Mouse (Mus musculus): ENCODE data around the gene Tspoap1. TPM values are rescaled to one million over a fixed set of nuclear protein-coding genes. Genes with fewer than 3 reads are reported as not detected.
A peak's percentile ranks its signal among the peaks of the same experiment; 100 is the strongest.

Tspoap1 gene
- polyA plus RNA-seq, 1 experiment from 2014 or later: 2.5 TPM

DNA sequence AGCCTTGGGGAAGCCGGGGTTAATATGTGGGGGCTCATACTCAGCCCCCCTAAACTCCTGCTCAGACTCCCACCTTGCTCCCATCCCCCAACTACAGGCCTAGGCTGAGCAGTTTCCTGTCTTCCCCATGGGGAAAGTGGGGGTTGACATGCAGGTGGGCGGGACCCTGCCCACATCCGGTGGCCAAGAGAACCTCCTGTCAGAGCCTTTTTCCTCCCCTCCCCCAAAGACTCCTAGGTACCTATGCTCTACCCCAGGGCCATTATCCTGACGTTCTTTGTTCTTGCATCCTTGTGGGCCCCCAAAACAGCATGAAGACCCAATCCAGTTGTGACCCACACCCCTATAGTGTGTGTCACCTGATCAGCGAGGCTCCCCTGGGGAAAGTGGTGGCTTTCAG lies 5.7 kb upstream of the Tspoap1 start:
- Histone ChIP-seq H3K4me2 (ENCODE audit: low read length) (no peak overlapping the region), H3K4me1 (replicated peaks; ENCODE audit: control insufficient read depth, insufficient read depth, low read length) (0 out of 2 replicates have a peak, but pooled peaks cover under 1% of the 10 kb centered on the region), H3K9ac (ENCODE audit: low read length) (no peak overlapping the region), H3K9me3 (ENCODE audit: control insufficient read depth, low read length) (no peaks in the 10 kb centered on the region), H3K27ac (ENCODE audit: low read depth) (no peak overlapping the region), H3K27me3 (replicated peaks; ENCODE audit: control insufficient read depth, insufficient read depth, low read length) (peaks cover 5% of the 10 kb centered on the region), H3K36me3 (ENCODE audit: control insufficient read depth, insufficient read depth, low read length) (no peaks in the 10 kb centered on the region), H3K4me3 (ENCODE audit: low read depth, low read length) (no peak overlapping the region)
- DNase-seq (ENCODE audit: low spot score) (no peak), ATAC-seq (replicated peaks; ENCODE audit: low FRiP score, low TSS enrichment, low read depth) (no peak)
- 72% methylated on average over 5 of the region's 5 CpGs for WGBS

DNA sequence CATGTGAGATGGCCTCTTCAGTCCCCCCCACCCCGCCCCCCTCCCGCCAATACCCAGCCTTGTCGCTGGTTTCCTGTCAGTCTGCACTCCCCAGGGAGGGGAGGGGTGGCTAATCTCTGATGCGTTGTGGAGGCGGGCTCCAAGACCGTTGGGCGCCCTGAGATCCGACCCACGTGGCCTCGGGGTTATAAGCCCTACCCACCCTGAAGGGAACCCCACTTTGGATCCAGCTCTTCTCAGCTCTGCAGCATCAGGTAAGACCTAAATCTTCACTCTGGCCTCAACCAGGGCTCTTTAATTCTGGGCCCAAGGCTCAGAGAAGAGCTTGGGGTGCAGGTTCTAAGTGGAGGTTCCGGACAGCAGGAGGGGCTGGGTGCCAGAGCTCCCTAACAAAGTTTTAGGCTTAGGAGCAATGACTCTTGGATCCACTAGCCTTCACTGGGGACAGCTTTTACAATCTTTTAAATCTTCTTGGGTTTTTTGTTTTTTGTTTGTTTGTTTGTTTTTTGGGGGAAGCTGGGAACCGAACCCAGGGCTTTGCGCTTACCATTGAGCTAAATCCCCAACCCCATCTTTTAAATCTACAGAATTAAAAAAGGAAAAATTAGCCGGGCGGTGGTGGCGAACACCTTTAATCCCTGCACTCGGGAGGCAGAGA lies 4.9 kb upstream of the Tspoap1 start:
- H3K27ac ChIP-seq (ENCODE audit: low read depth): no peak overlapping the region

DNA sequence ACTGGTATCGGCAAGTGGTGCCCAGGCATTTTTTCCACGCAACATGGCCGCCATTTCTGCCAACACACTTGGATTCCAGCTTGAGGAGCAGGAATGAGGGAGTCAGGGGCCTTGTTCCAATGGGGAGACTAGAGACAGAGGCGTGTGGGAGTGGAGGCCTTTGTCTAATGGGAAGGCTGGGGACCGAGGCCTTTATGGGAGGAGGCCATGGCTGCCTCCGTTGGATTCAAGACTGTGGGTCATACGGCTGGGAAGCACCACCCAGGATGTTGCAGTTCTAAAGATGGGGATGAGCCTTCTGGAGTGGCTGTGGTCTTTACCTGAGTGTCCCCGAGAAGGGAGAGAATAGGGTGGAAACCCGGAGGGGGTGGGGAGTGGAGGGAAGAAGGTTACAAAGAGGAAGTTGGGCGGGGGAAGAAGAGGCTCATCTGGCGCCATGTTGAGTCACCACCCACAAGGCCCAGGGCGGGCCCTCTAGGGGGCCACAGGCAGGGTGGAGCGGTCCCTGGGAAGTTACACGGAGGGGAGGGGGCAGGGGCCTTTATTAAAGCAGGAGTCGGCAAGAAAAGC lies 4.0 kb upstream of the Tspoap1 start:
- DNase-seq (ENCODE audit: low spot score) (no peak), ATAC-seq (replicated peaks; ENCODE audit: low FRiP score, low TSS enrichment, low read depth) (no peak; the same call in 1 of the 2 replicates)

More for the DNA sequence above, 4.9 kb upstream of the Tspoap1 start:
- Histone ChIP-seq H3K36me3 (ENCODE audit: control insufficient read depth, insufficient read depth, low read length) (no peaks in the 10 kb centered on the region), H3K9me3 (ENCODE audit: control insufficient read depth, low read length) (no peaks in the 10 kb centered on the region), H3K9ac (ENCODE audit: low read length) (no peak overlapping the region), H3K4me2 (ENCODE audit: low read length) (no peak overlapping the region), H3K4me1 (replicated peaks; ENCODE audit: control insufficient read depth, insufficient read depth, low read length) (no peaks in the 10 kb centered on the region), H3K27me3 (replicated peaks; ENCODE audit: control insufficient read depth, insufficient read depth, low read length) (peaks cover 14% of the 10 kb centered on the region), H3K4me3 (ENCODE audit: low read depth, low read length) (no peak overlapping the region)
- DNase-seq (ENCODE audit: low spot score): no peak
- ATAC-seq (replicated peaks; ENCODE audit: low FRiP score, low TSS enrichment, low read depth): no peak
- 82% methylated on average over 17 of the region's 17 CpGs for WGBS

DNA sequence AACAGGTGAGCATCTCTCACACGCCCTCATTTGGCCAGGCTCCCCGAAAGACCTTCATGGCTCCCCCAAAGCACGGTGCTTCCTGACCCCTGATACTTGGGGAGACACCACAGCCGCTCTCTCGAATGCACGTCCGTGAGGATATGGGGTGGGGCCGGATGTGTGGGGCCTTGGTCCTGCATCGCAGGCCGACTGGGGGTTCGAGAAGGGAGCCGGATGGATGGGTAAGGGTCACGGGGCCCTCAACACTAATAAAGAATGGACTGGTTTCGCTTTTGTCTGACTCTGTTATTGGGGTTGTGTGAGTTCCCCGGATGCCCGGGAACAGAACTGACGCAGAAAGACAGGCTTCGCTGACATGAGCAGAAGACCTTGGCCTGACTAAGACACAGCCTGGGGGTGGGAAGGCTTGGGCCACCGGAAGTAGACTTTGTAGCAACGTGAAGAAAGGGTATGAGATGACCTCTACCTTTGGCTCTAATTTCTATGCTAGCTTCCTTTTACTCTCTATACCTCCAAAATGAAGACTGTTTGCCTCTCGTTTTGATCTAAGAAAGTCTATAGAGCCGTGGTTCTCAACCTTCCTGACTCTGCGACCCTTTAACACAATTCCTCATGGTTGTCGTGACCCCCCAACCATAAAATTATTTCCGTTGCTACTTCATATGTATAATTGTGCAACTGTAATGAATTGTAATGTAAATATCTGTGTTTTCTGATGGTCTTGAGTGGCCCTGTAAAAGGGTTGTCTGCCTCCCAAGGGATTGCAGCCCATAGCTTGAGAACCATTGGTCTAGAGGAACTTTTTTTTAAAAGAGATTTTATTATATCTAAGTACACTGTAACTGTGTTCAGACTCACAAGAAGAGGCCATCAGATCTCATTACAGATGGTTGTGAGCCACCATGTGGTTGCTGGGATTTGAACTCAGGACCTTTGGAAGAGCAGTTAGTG lies 3.1 kb upstream of the Tspoap1 start:
- H3K4me2 ChIP-seq (ENCODE audit: low read length): no peak overlapping the region
- H3K36me3 ChIP-seq (ENCODE audit: control insufficient read depth, insufficient read depth, low read length): no peaks in the 10 kb centered on the region
- ATAC-seq (replicated peaks; ENCODE audit: low FRiP score, low TSS enrichment, low read depth) (no peak), DNase-seq (ENCODE audit: low spot score) (no peak)
- no peak overlapping the region for H3K27ac ChIP-seq (ENCODE audit: low read depth)
- H3K27me3 ChIP-seq (replicated peaks; ENCODE audit: control insufficient read depth, insufficient read depth, low read length): peaks cover 32% of the 10 kb centered on the region
- 0 out of 2 replicates have a peak overlapping the region, but pooled peaks have one; percentile 4 for H3K4me3 ChIP-seq (ENCODE audit: low read depth, low read length)
- no peaks in the 10 kb centered on the region for H3K4me1 ChIP-seq (replicated peaks; ENCODE audit: control insufficient read depth, insufficient read depth, low read length)
- H3K9me3 ChIP-seq (ENCODE audit: control insufficient read depth, low read length): no peaks in the 10 kb centered on the region
- 87% methylated on average over 25 of the region's 25 CpGs for WGBS
- H3K9ac ChIP-seq (ENCODE audit: low read length): no peak overlapping the region

More for the DNA sequence above, 4.0 kb upstream of the Tspoap1 start:
- no peaks in the 10 kb centered on the region for H3K36me3 ChIP-seq (ENCODE audit: control insufficient read depth, insufficient read depth, low read length)
- H3K4me3 ChIP-seq (ENCODE audit: low read depth, low read length): no peak overlapping the region
- H3K4me1 ChIP-seq (replicated peaks; ENCODE audit: control insufficient read depth, insufficient read depth, low read length): no peaks in the 10 kb centered on the region
- no peak overlapping the region for H3K9ac ChIP-seq (ENCODE audit: low read length)
- WGBS: 89% methylated on average over 15 of the region's 15 CpGs
- no peak overlapping the region for H3K4me2 ChIP-seq (ENCODE audit: low read length)
- no peak overlapping the region for H3K27ac ChIP-seq (ENCODE audit: low read depth)
- peaks cover 23% of the 10 kb centered on the region for H3K27me3 ChIP-seq (replicated peaks; ENCODE audit: control insufficient read depth, insufficient read depth, low read length)
- no peaks in the 10 kb centered on the region for H3K9me3 ChIP-seq (ENCODE audit: control insufficient read depth, low read length)

DNA sequence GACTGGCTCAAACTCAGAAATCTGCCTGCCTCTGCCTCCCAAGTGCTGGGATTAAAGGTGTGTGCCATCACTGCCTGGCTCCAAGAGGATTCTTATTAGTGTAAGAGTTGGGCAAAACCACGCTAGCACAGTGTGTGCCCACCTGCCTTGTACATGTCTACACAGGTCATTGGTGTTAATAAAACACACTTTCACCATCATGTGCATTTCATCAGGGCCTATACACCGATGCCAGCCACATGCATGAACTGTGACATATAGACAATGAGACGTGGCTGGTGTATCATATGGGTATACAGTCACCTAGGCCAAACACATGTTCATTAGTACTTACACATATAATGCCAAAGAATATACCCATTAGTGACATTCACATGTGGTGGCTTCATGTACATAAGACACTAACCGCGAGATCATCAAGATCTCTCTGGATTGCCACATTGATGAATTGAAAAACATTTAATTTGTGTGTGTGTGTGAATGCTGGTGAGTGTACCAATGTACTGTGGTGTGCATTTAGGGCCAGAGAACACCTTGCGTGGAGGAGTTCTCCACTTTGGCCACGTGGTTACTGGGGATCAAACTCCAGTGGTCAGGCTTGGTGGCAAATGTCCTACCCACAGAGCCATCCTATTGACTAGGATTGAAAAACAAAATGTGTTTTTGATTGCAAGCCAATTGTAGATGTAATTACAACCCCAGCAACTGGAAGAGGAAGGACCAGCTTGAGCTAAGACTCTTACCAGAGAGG lies 2.0 kb upstream of the Tspoap1 start:
- Histone ChIP-seq H3K4me2 (ENCODE audit: low read length) (no peak overlapping the region), H3K27me3 (replicated peaks; ENCODE audit: control insufficient read depth, insufficient read depth, low read length) (peaks cover 43% of the 10 kb centered on the region), H3K27ac (ENCODE audit: low read depth) (no peak overlapping the region), H3K9me3 (ENCODE audit: control insufficient read depth, low read length) (no peaks in the 10 kb centered on the region), H3K36me3 (ENCODE audit: control insufficient read depth, insufficient read depth, low read length) (no peaks in the 10 kb centered on the region), H3K4me1 (replicated peaks; ENCODE audit: control insufficient read depth, insufficient read depth, low read length) (no peaks in the 10 kb centered on the region), H3K9ac (ENCODE audit: low read length) (no peak overlapping the region), H3K4me3 (ENCODE audit: low read depth, low read length) (no peak overlapping the region)
- no peak for DNase-seq (ENCODE audit: low spot score)
- no peak for ATAC-seq (replicated peaks; ENCODE audit: low FRiP score, low TSS enrichment, low read depth)
- WGBS: 80% methylated on average over 7 of the region's 7 CpGs

DNA sequence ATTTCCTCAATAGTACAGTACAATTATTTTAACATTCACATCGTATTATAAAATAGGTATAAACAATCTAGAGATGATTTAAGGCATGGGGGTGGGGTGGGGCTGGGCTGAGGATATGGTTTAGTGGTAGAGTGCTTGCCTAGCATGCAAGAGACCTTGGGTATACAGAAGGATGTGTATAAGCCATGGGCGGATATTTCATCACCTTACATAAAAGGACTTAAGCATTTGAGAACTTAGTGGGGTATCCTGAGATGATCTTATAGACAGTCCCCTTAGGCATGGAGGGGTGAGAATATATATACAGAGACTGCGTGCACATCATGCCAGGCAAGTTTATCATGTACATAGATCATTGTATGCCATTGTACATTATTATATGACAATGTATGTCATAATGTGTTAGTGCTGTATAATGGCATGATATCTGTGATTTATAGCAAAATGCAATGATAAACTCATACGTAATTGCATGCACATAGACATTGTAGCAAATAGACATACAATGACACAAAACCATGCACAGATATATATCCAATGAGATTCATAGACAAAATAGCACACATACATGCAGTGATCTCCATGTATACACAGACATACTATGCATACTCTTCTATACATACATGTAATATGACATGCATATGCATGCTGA lies 1.3 kb upstream of the Tspoap1 start:
- Histone ChIP-seq H3K9ac (ENCODE audit: low read length) (no peak overlapping the region), H3K4me3 (ENCODE audit: low read depth, low read length) (no peak overlapping the region), H3K4me1 (replicated peaks; ENCODE audit: control insufficient read depth, insufficient read depth, low read length) (no peaks in the 10 kb centered on the region), H3K27ac (ENCODE audit: low read depth) (no peak overlapping the region), H3K27me3 (replicated peaks; ENCODE audit: control insufficient read depth, insufficient read depth, low read length) (peaks cover 50% of the 10 kb centered on the region), H3K4me2 (ENCODE audit: low read length) (no peak overlapping the region), H3K9me3 (ENCODE audit: control insufficient read depth, low read length) (no peaks in the 10 kb centered on the region), H3K36me3 (ENCODE audit: control insufficient read depth, insufficient read depth, low read length) (no peaks in the 10 kb centered on the region)
- 72% methylated on average over 4 of the region's 4 CpGs for WGBS
- DNase-seq (ENCODE audit: low spot score): no peak
- no peak for ATAC-seq (replicated peaks; ENCODE audit: low FRiP score, low TSS enrichment, low read depth)

DNA sequence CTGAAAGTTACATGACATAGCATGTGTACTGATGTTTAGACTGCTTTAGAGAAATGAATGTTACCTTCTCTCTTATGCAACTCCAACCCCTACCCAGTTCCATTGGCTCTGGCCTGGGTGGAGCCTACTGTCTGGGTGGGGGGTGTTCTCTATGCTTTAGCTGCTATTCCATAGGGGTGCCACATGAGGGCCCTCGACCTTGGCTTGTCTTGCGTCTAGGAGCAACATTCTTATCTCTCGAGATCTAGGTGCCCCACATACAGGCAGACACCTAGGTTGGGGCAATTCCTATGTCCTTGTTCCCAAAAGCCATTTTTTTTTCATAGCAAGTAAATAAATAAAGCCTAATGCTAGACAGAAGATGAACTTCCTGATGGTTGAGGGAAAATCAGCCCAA lies 734 bp upstream of the Tspoap1 start:
- Histone ChIP-seq H3K4me2 (ENCODE audit: low read length) (no peak overlapping the region), H3K4me3 (ENCODE audit: low read depth, low read length) (no peak overlapping the region), H3K27ac (ENCODE audit: low read depth) (no peak overlapping the region), H3K27me3 (replicated peaks; ENCODE audit: control insufficient read depth, insufficient read depth, low read length) (peaks cover 55% of the 10 kb centered on the region), H3K9me3 (ENCODE audit: control insufficient read depth, low read length) (no peaks in the 10 kb centered on the region), H3K9ac (ENCODE audit: low read length) (no peak overlapping the region), H3K4me1 (replicated peaks; ENCODE audit: control insufficient read depth, insufficient read depth, low read length) (peaks cover 5% of the 10 kb centered on the region; the same call in 1 of the 2 replicates), H3K36me3 (ENCODE audit: control insufficient read depth, insufficient read depth, low read length) (no peaks in the 10 kb centered on the region)
- WGBS: 5% methylated on average over 3 of the region's 3 CpGs
- DNase-seq (ENCODE audit: low spot score) (no peak), ATAC-seq (replicated peaks; ENCODE audit: low FRiP score, low TSS enrichment, low read depth) (no peak)
